Mouse (Mus musculus) limb, embryonic 12.5 days (tissue): ENCODE results near the gene G6pc3. TPM values are rescaled to one million over a fixed set of nuclear protein-coding genes. Genes with fewer than 3 reads are reported as not detected.

Experiments used
- ATAC-seq: fragments of 200-750 bp; cut with Nextera tagmentation; 2 replicates; pipeline ENCODE4 v1.8.0; 2017; ENCODE audit warnings: low read depth, moderate TSS enrichment; ENCODE audit not compliant: insufficient number of reproducible peaks, insufficient read depth, low FRiP score, low TSS enrichment
- H3K27ac ChIP-seq: fragments of 300-500 bp; sonication (generic); 2 replicates; pipeline ENCODE4 v1.5.1; 2016; ENCODE audit warnings: mild to moderate bottlenecking, moderate library complexity
- H3K27me3 ChIP-seq: fragments of 300-500 bp; sonication (generic); 2 replicates; pipeline ENCODE4 v1.6.1; 2016; ENCODE audit warnings: mild to moderate bottlenecking, moderate library complexity
- H3K36me3 ChIP-seq: fragments of 300-500 bp; sonication (generic); 2 replicates; pipeline ENCODE4 v1.6.1; 2016; ENCODE audit warnings: mild to moderate bottlenecking, moderate library complexity
- H3K4me1 ChIP-seq: fragments of 300-500 bp; sonication (generic); replicated peaks from 2 replicates; pipeline ENCODE4 v1.6.1; 2016
- H3K4me2 ChIP-seq: fragments of 300-500 bp; sonication (generic); 2 replicates; pipeline ENCODE4 v1.6.1; 2016; ENCODE audit warnings: mild to moderate bottlenecking, moderate library complexity
- H3K4me3 ChIP-seq: fragments of 300-500 bp; sonication (generic); replicated peaks from 2 replicates; pipeline ENCODE4 v1.5.1; 2016; ENCODE audit warnings: mild to moderate bottlenecking
- H3K9ac ChIP-seq: fragments of 300-500 bp; sonication (generic); replicated peaks from 2 replicates; pipeline ENCODE4 v1.6.1; 2016; ENCODE audit warnings: mild to moderate bottlenecking, moderate library complexity
- H3K9me3 ChIP-seq: fragments of 300-500 bp; sonication (generic); 2 replicates; pipeline ENCODE4 v1.6.1; 2016; ENCODE audit warnings: mild to moderate bottlenecking, moderate library complexity
- WGBS: fragments of 180-500 bp; shearing (Covaris S2); methylation state at CpG from one replicate; pipeline ENCODE4 v1.1.7; 2016; 5-methylcytosine and 5-hydroxymethylcytosine counted together
- polyA plus RNA-seq: library from polyadenylated mRNA; unstranded; fragments of >200 nt; fragmentation: Nextera tagmentation; extraction: Ambion mirVana; gene quantifications from 2 replicates; pipeline ENCODE4 v1.2.1, GENCODE M21; 2016

The G6pc3 gene
- polyA plus RNA-seq, 1 experiment from 2014 or later, result 36.8 TPM

- 59% methylated on average over 14 of the region's 14 CpGs for WGBS
- ATAC-seq, result no peak
- Histone ChIP-seq H3K4me1 (peaks cover 75% of the 10 kb centered on the region), H3K9me3 (no peaks in the 10 kb centered on the region), H3K27ac (peak overlapping the region; percentile 81), H3K36me3 (peaks cover 27% of the 10 kb centered on the region; the same call in 1 of the 2 replicates), H3K4me2 (peak overlapping the region; percentile 82), H3K9ac (peak overlapping the region; percentile 64; the same call in 1 of the 2 replicates), H3K4me3 (peak overlapping the region; percentile 41), H3K27me3 (no peaks in the 10 kb centered on the region)
Observed at GRCm38 (mm10) chr11:102219247-102219993, 30.0 kb downstream of the G6pc3 start.

- no peak overlapping the region for H3K4me2 ChIP-seq
- no peak overlapping the region for H3K4me3 ChIP-seq
- H3K27me3 ChIP-seq, result peaks cover 5% of the 10 kb centered on the region; the same call in 1 of the 2 replicates
- no peak for ATAC-seq
- H3K27ac ChIP-seq, result peak overlapping the region; percentile 23; the same call in 1 of the 2 replicates
- no peak overlapping the region for H3K9ac ChIP-seq
- peaks cover 27% of the 10 kb centered on the region; the same call in 1 of the 2 replicates for H3K36me3 ChIP-seq
- 79% methylated on average over 4 of the region's 4 CpGs for WGBS
- peaks cover 75% of the 10 kb centered on the region for H3K4me1 ChIP-seq
- no peaks in the 10 kb centered on the region for H3K9me3 ChIP-seq
Observed at GRCm38 (mm10) chr11:102219994-102220346, 30.6 kb downstream of the G6pc3 start.

- H3K4me1 ChIP-seq, result peaks cover 74% of the 10 kb centered on the region
- H3K9me3 ChIP-seq, result no peaks in the 10 kb centered on the region
- no peak for ATAC-seq
- peak overlapping the region; percentile 23; the same call in 1 of the 2 replicates for H3K27ac ChIP-seq
- peaks cover 10% of the 10 kb centered on the region for H3K27me3 ChIP-seq
- peaks cover 27% of the 10 kb centered on the region; the same call in 1 of the 2 replicates for H3K36me3 ChIP-seq
- WGBS, result 57% methylated on average over 6 of the region's 6 CpGs
- H3K4me2 ChIP-seq, result no peak overlapping the region
- no peak overlapping the region for H3K9ac ChIP-seq
- no peak overlapping the region for H3K4me3 ChIP-seq
Observed at GRCm38 (mm10) chr11:102220451-102220850, 31.0 kb downstream of the G6pc3 start.

GRCm38 (mm10) chr11:102221243-102221953, 32.0 kb downstream of the G6pc3 start:
- WGBS, result 84% methylated on average over 8 of the region's 8 CpGs
- peaks cover 72% of the 10 kb centered on the region for H3K4me1 ChIP-seq
- no peak overlapping the region for H3K4me3 ChIP-seq
- no peak overlapping the region for H3K27ac ChIP-seq
- no peak overlapping the region for H3K4me2 ChIP-seq
- peaks cover 27% of the 10 kb centered on the region; the same call in 1 of the 2 replicates for H3K36me3 ChIP-seq
- H3K27me3 ChIP-seq, result peaks cover 13% of the 10 kb centered on the region
- no peak overlapping the region for H3K9ac ChIP-seq
- H3K9me3 ChIP-seq, result no peaks in the 10 kb centered on the region
- no peak for ATAC-seq

- Histone ChIP-seq H3K9me3 (no peaks in the 10 kb centered on the region), H3K27ac (no peak overlapping the region), H3K4me3 (no peak overlapping the region), H3K4me2 (no peak overlapping the region), H3K9ac (no peak overlapping the region), H3K4me1 (peaks cover 73% of the 10 kb centered on the region), H3K36me3 (peaks cover 27% of the 10 kb centered on the region; the same call in 1 of the 2 replicates), H3K27me3 (peaks cover 19% of the 10 kb centered on the region)
- 76% methylated on average over 8 of the region's 8 CpGs for WGBS
- ATAC-seq, result no peak
Observed at GRCm38 (mm10) chr11:102221954-102222351, 32.5 kb downstream of the G6pc3 start.

- Histone ChIP-seq H3K36me3 (peaks cover 27% of the 10 kb centered on the region; the same call in 1 of the 2 replicates), H3K9me3 (no peaks in the 10 kb centered on the region), H3K9ac (no peak overlapping the region), H3K27ac (no peak overlapping the region), H3K4me2 (no peak overlapping the region), H3K4me1 (peaks cover 73% of the 10 kb centered on the region), H3K4me3 (no peak overlapping the region), H3K27me3 (peaks cover 20% of the 10 kb centered on the region)
- ATAC-seq, result no peak
- WGBS, result 42% methylated on average over 6 of the region's 6 CpGs
Observed at GRCm38 (mm10) chr11:102223166-102223565, 33.7 kb downstream of the G6pc3 start.

GRCm38 (mm10) chr11:102224686-102225085, 35.3 kb downstream of the G6pc3 start:
- peaks cover 30% of the 10 kb centered on the region for H3K27me3 ChIP-seq
- peak overlapping the region; percentile 23 for H3K4me3 ChIP-seq
- peaks cover 27% of the 10 kb centered on the region; the same call in 1 of the 2 replicates for H3K36me3 ChIP-seq
- H3K4me2 ChIP-seq, result peak overlapping the region; percentile 49
- 8% methylated on average over 22 of the region's 22 CpGs for WGBS
- H3K27ac ChIP-seq, result no peak overlapping the region
- peak overlapping the region; percentile 42; the same call in 1 of the 2 replicates for H3K9ac ChIP-seq
- H3K9me3 ChIP-seq, result no peaks in the 10 kb centered on the region
- no peak for ATAC-seq
- peaks cover 71% of the 10 kb centered on the region for H3K4me1 ChIP-seq

- Histone ChIP-seq H3K9me3 (no peaks in the 10 kb centered on the region), H3K27me3 (peaks cover 30% of the 10 kb centered on the region), H3K27ac (no peak overlapping the region), H3K4me2 (peak overlapping the region; percentile 49; the same call in 1 of the 2 replicates), H3K4me3 (no peak overlapping the region), H3K9ac (no peak overlapping the region), H3K4me1 (peaks cover 66% of the 10 kb centered on the region), H3K36me3 (peaks cover 27% of the 10 kb centered on the region; the same call in 1 of the 2 replicates)
- WGBS, result 71% methylated on average over 5 of the region's 5 CpGs
- ATAC-seq, result no peak
Observed at GRCm38 (mm10) chr11:102225221-102225620, 35.8 kb downstream of the G6pc3 start.

- Histone ChIP-seq H3K4me1 (peaks cover 64% of the 10 kb centered on the region), H3K36me3 (peaks cover 18% of the 10 kb centered on the region; the same call in 1 of the 2 replicates), H3K27me3 (peaks cover 30% of the 10 kb centered on the region), H3K9ac (no peak overlapping the region), H3K4me2 (no peak overlapping the region), H3K9me3 (no peaks in the 10 kb centered on the region), H3K27ac (no peak overlapping the region), H3K4me3 (no peak overlapping the region)
- no peak for ATAC-seq
- 77% methylated on average over 12 of the region's 12 CpGs for WGBS
Observed at GRCm38 (mm10) chr11:102226067-102226978, 36.9 kb downstream of the G6pc3 start.

- no peak overlapping the region for H3K27ac ChIP-seq
- peaks cover 64% of the 10 kb centered on the region for H3K4me1 ChIP-seq
- H3K27me3 ChIP-seq, result peaks cover 30% of the 10 kb centered on the region
- peak overlapping the region; percentile 84 for H3K4me2 ChIP-seq
- H3K9ac ChIP-seq, result no peak overlapping the region; the same call in none of the 2 replicates
- peaks cover 11% of the 10 kb centered on the region; the same call in 1 of the 2 replicates for H3K36me3 ChIP-seq
- H3K9me3 ChIP-seq, result no peaks in the 10 kb centered on the region
- ATAC-seq, result no peak
- peak overlapping the region; percentile 82; the same call in 1 of the 2 replicates for H3K4me3 ChIP-seq
- WGBS, result 29% methylated on average over 12 of the region's 12 CpGs
Observed at GRCm38 (mm10) chr11:102227270-102228190, 38.1 kb downstream of the G6pc3 start.
